Mouse (Mus musculus) stomach, postnatal 0 days (tissue): ENCODE data around the gene Ankzf1. TPM values are rescaled to one million over a fixed set of nuclear protein-coding genes. Genes with fewer than 3 reads are reported as not detected.

Experiments used
- ATAC-seq: fragments of 200-750 bp; cut with Nextera tagmentation; 2 replicates; pipeline ENCODE4 v1.8.0; 2017; ENCODE audit not compliant: low FRiP score, low TSS enrichment
- DNase-seq: peaks from one replicate; pipeline ENCODE4 v3.0.0-alpha.2; 2016; ENCODE audit warnings: low spot score
- H3K27ac ChIP-seq: fragments of 300-500 bp; sonication (generic); replicated peaks from 2 replicates; pipeline ENCODE4 v1.5.1; 2014; ENCODE audit warnings: mild to moderate bottlenecking, control low read depth
- H3K27me3 ChIP-seq: fragments of 300-500 bp; sonication (generic); 2 replicates; pipeline ENCODE4 v1.6.1; 2014; ENCODE audit warnings: low read length; ENCODE audit not compliant: control insufficient read depth, insufficient read depth
- H3K36me3 ChIP-seq: fragments of 300-500 bp; sonication (generic); 2 replicates; pipeline ENCODE4 v1.6.1; 2014; ENCODE audit warnings: low read length, mixed read lengths; ENCODE audit not compliant: control insufficient read depth, insufficient read depth
- H3K4me1 ChIP-seq: fragments of 300-500 bp; sonication (generic); replicated peaks from 2 replicates; pipeline ENCODE4 v1.6.1; 2014; ENCODE audit warnings: antibody characterized with exemption; ENCODE audit not compliant: control insufficient read depth, insufficient read depth
- H3K4me2 ChIP-seq: fragments of 300-500 bp; sonication (generic); replicated peaks from 2 replicates; pipeline ENCODE4 v1.6.1; 2014; ENCODE audit warnings: low read depth, mild to moderate bottlenecking, control low read depth, moderate library complexity
- H3K4me3 ChIP-seq: fragments of 300-500 bp; sonication (generic); 2 replicates; pipeline ENCODE4 v1.5.1; 2014; ENCODE audit warnings: low read depth, low read length, control low read depth
- H3K9ac ChIP-seq: fragments of 300-500 bp; sonication (generic); 2 replicates; pipeline ENCODE4 v1.6.1; 2014; ENCODE audit warnings: mild to moderate bottlenecking, low read length, control low read depth, mixed read lengths
- H3K9me3 ChIP-seq: fragments of 300-500 bp; sonication (generic); 2 replicates; pipeline ENCODE4 v1.6.1; 2016; ENCODE audit warnings: low read length; ENCODE audit not compliant: control insufficient read depth
- CTCF ChIP-seq: IDR thresholded peaks from 2 replicates; pipeline ENCODE4 v1.5.1; 2016; ENCODE audit warnings: antibody characterized with exemption, low read depth, mild to moderate bottlenecking, moderate library complexity
- EP300 ChIP-seq: optimal IDR thresholded peaks from 2 replicates; pipeline ENCODE3; 2016; ENCODE audit warnings: antibody characterized with exemption
- WGBS: fragments of 180-500 bp; shearing (Covaris S2); extraction: QIAGEN DNeasy Blood & Tissue Kit; methylation state at CpG from one replicate; pipeline ENCODE4 v1.1.7; 2014; 5-methylcytosine and 5-hydroxymethylcytosine counted together
- polyA plus RNA-seq: library from polyadenylated mRNA; unstranded; fragments of >200 nt; fragmentation: Nextera tagmentation; extraction: Ambion mirVana; gene quantifications from 2 replicates; pipeline ENCODE4 v1.2.1, GENCODE M21; 2015

Ankzf1 gene
- polyA plus RNA-seq, 1 experiment from 2014 or later: 12.9 TPM

- Histone ChIP-seq H3K27ac (peak within 1 kb of the TSS; percentile 90), H3K36me3 (peaks cover 19% of the 10 kb centered on the region; the same call in 1 of the 2 replicates), H3K9me3 (no peaks in the 10 kb centered on the region), H3K9ac (peak within 1 kb of the TSS; percentile 79), H3K4me3 (peak within 1 kb of the TSS; percentile 83), H3K4me1 (0 out of 2 replicates have a peak, but pooled peaks cover 3% of the 10 kb centered on the region), H3K4me2 (peak within 1 kb of the TSS; percentile 65), H3K27me3 (no peaks in the 10 kb centered on the region)
- DNase-seq (peak; percentile 99), ATAC-seq (peak; percentile 98)
- TF ChIP-seq CTCF (no peak), EP300 (no peak)
- 2% methylated on average over 58 of the region's 59 CpGs for WGBS
Measured at GRCm38 (mm10) chr1:75168472-75169464, 23.2 kb upstream of the Ankzf1 start, which contains the start of gene Zfand2b. TSS of gene Zfand2b (plus strand) at chr1:75168646.

GRCm38 (mm10) chr1:75179334-75180104, 12.4 kb upstream of the Ankzf1 start:
- no peaks in the 10 kb centered on the region for H3K27me3 ChIP-seq
- WGBS: 7% methylated on average over 23 of the region's 23 CpGs
- peak; percentile 48 for ATAC-seq
- H3K9ac ChIP-seq: peak overlapping the region; percentile 69
- peaks cover 7% of the 10 kb centered on the region; the same call in 1 of the 2 replicates for H3K4me1 ChIP-seq
- H3K4me3 ChIP-seq: peak overlapping the region; percentile 62
- peak overlapping the region; percentile 92 for H3K4me2 ChIP-seq
- H3K36me3 ChIP-seq: peaks cover 11% of the 10 kb centered on the region; the same call in 1 of the 2 replicates
- no peaks in the 10 kb centered on the region for H3K9me3 ChIP-seq
- no peak for TF ChIP-seq EP300
- no peak for TF ChIP-seq CTCF
- peak; percentile 61 for DNase-seq
- H3K27ac ChIP-seq: peak overlapping the region; percentile 81

- peak; percentile 92 for DNase-seq
- Histone ChIP-seq H3K27ac (peak within 1 kb of the TSS; percentile 81), H3K9me3 (no peaks in the 10 kb centered on the region), H3K4me1 (peaks cover 7% of the 10 kb centered on the region; the same call in 1 of the 2 replicates), H3K9ac (peak within 1 kb of the TSS; percentile 69), H3K4me2 (peak within 1 kb of the TSS; percentile 92), H3K4me3 (peak within 1 kb of the TSS; percentile 62), H3K27me3 (no peaks in the 10 kb centered on the region), H3K36me3 (peaks cover 14% of the 10 kb centered on the region; the same call in 1 of the 2 replicates)
- TF ChIP-seq CTCF (no peak), EP300 (no peak)
- peak; percentile 89 for ATAC-seq
- under 1% methylated on average over 31 of the region's 31 CpGs for WGBS
Measured at GRCm38 (mm10) chr1:75180105-75180590, 11.8 kb upstream of the Ankzf1 start, which contains the start of gene Abcb6. TSS of gene Abcb6 (minus strand) at chr1:75180392.

- H3K4me3 ChIP-seq: peak overlapping the region; percentile 62
- H3K27me3 ChIP-seq: no peaks in the 10 kb centered on the region
- TF ChIP-seq CTCF (no peak), EP300 (no peak)
- WGBS: 32% methylated on average over 7 of the region's 7 CpGs
- H3K4me2 ChIP-seq: peak overlapping the region; percentile 92
- H3K36me3 ChIP-seq: peaks cover 20% of the 10 kb centered on the region
- H3K9me3 ChIP-seq: no peaks in the 10 kb centered on the region
- ATAC-seq: no peak
- H3K9ac ChIP-seq: no peak overlapping the region; the same call in 1 of the 2 replicates
- peaks cover 7% of the 10 kb centered on the region; the same call in 1 of the 2 replicates for H3K4me1 ChIP-seq
- peak overlapping the region; percentile 30; the same call in 1 of the 2 replicates for H3K27ac ChIP-seq
- DNase-seq: no peak
Measured at GRCm38 (mm10) chr1:75180741-75181140, 11.2 kb upstream of the Ankzf1 start.

GRCm38 (mm10) chr1:75181377-75181870, 10.5 kb upstream of the Ankzf1 start:
- H3K4me1 ChIP-seq: peaks cover 7% of the 10 kb centered on the region; the same call in 1 of the 2 replicates
- no peak overlapping the region for H3K27ac ChIP-seq
- 84% methylated on average over 4 of the region's 4 CpGs for WGBS
- no peak overlapping the region for H3K4me2 ChIP-seq
- TF ChIP-seq CTCF: no peak
- no peak for TF ChIP-seq EP300
- H3K9ac ChIP-seq: no peak overlapping the region
- no peaks in the 10 kb centered on the region for H3K27me3 ChIP-seq
- DNase-seq (no peak), ATAC-seq (no peak)
- no peak overlapping the region for H3K4me3 ChIP-seq
- no peaks in the 10 kb centered on the region for H3K9me3 ChIP-seq
- peaks cover 24% of the 10 kb centered on the region for H3K36me3 ChIP-seq
